Mouse (Mus musculus) R1 (cell line): ENCODE data around the gene Slc39a3.
"Not testable (repeated sequence)": the region's sequence is repeated elsewhere in the genome, so short reads cannot be mapped to it uniquely, and the experiment has no call there.

ENCODE experiments used
- DNase-seq: peaks from one replicate; pipeline ENCODE4 v3.0.0-alpha.2; 2018; ENCODE audit warnings: low read depth, low spot score

The Slc39a3 gene

DNA sequence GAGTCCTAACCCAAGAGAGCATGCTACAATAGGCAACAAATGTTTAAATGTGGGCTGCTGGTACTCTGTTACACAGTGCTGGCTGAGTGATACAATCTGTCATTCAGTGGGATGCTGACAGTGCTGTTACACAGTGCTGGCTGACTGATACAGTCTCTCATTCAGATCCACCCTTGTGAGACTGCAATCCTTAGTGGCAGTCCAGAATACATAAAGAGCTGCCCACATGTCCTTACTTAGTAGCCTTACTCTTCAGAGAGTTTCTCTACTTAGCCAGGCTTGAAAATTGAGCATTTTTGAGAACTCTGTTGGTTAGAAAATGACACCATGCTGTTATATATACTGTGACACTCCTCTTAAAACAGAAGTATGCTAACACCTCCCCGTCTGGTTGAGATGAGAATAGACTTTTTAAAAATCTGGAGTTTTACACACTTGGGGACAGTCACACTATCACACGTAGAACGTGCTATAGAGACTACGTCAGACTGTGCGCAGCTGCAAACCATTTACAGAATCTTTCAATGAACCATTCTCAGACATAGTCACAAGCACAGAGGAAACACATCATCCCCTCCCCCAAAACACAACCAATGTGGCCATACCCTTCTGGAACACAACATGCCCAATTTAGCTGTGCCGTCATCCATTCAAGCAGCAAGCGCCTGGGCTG is 31.1 kb downstream of the Slc39a3 start:
- DNase-seq = no peak

DNA sequence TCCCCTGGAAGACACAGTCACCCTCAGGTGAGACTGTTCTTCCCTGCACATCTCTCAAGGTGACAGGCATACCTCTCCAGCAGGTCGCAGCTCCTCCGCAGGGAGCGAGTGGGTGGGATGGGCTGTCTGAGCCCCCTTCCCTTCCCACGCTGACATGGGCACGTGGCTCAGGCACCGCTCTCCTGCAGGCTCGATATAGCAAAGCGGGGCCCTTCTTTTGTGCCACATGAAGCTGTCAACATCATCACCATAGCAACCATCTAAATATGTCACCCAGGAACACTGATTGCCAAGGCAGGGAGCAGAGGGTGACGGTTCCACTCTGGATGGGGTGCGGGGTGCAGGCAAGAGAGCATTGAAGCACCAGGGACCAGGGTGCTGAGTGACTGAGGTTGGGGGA is 36.1 kb downstream of the Slc39a3 start:
- DNase-seq = no peak

GRCm38 (mm10) chr10:81000197-81001062 is 36.8 kb downstream of the Slc39a3 start:
- DNase-seq = no peak

- DNase-seq = peak; percentile 90
Observed at GRCm38 (mm10) chr10:80999362-81000196, 37.6 kb downstream of the Slc39a3 start.

- peak; percentile 92 for DNase-seq
Observed at GRCm38 (mm10) chr10:80998778-80999177, 38.4 kb downstream of the Slc39a3 start.

DNA sequence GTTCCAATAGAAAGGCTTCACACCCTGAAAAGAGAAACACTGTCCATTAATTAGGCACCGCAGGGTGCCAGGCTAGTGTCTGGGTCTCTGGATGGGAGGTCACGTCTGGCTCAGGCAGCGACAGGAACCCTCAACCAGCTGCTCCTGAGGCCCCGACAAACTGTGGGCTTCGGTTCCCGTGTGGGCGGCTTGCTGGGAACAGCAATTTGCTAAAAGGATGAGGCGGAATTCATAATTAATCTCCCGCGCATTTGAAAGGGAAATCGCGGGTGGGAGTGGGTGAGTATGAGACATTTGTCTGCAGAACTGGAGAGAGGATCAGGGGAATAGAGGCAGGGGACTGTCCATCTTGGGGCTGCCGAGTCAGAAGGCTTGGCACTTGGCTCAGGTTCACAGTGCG is 39.2 kb downstream of the Slc39a3 start:
- DNase-seq = no peak

- no peak for DNase-seq
Observed at GRCm38 (mm10) chr10:80997332-80997731, 39.9 kb downstream of the Slc39a3 start.

- DNase-seq = peak; percentile 77
Observed at GRCm38 (mm10) chr10:80996501-80996900, 40.7 kb downstream of the Slc39a3 start.

DNA sequence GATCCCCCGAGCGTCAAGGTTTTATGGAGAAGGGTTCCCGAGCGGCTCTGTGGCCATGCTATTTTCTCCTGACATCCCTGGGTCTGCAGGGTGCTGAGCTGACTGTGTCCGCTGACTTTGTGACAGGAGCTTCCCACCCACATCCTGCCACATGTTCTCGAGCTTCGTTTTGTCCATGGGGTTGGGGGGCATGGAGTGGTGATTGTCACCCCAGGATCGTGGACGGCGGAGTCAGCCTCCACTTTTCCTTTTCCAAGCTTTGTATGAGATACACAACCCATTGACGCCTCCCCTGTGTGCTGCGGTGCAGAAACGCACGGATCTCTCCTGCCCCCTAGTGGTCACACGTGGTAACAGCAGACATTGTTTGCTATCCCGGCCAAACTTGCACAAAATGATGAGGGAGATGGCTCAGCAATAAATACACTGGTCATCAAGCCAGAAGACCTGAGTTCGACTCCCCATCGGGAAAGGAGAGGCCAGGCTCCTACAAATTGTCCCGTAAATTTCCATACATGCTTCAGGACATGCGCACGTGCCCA is 42.1 kb downstream of the Slc39a3 start:
- DNase-seq = peak; percentile 80

DNA sequence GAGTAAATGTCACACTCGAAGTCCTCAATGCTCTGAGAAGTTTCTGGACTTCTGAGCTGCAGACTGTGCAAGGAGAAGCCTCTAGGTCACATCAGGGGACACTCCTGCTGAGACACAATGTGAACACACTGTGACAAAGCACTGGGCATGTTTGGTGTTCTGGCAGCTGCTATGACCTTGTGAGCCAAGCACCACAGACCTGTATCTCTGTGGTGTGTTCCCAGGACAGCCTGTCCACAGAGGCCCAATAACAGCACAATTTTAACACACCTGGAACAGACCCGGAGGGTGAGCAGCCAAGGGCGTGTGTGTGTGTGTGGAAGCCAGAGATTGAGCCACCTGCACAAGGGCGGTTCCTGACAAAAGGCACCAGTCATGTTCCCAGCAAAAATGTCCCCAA is 42.6 kb downstream of the Slc39a3 start:
- no peak for DNase-seq

DNA sequence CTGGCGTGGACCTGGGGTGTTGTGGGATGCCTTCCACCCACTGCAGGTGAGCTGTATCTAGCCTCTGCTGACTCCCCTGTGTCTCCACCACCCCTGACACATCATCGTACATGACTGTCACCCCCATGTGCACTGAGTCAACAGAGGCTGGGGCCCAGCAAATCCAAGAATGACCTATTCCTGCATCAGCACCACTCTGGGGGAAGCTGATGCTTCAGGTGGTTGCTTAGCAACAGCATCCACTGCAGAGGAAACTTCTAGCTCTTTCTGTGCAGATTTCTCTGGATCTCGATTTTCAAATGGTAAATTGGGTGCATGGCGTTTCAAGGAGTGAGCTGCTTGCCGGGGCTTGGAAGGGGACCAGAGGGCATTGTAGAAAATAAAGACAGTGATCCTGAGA is 44.0 kb downstream of the Slc39a3 start:
- no peak for DNase-seq

- DNase-seq = no peak
Observed at GRCm38 (mm10) chr10:80991945-80992344, 45.3 kb downstream of the Slc39a3 start.

GRCm38 (mm10) chr10:80991007-80991406 is 46.2 kb downstream of the Slc39a3 start:
- DNase-seq = peak; percentile 61

DNA sequence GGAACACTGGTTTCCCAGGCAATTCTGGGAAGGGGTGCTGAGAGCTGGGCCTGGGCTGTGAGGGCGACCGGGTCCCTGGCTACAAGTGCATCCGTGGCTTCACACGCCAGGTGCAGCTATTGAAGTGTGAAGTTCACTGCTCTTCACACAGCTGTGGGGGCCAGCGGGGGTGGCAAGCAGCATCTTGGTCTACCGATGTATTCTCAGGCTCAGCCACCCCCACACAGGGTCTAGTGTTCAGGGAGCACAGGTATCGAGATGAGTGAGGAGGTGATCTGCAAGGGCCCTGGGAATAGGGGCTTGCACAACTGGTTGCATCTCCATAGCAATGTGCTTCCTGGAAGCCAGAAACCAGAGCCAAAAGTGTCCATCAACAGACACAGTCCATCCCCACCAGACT is 46.8 kb downstream of the Slc39a3 start:
- DNase-seq = no peak

- DNase-seq = not testable (repeated sequence)
Observed at GRCm38 (mm10) chr10:80989854-80990253, 47.4 kb downstream of the Slc39a3 start.

DNA sequence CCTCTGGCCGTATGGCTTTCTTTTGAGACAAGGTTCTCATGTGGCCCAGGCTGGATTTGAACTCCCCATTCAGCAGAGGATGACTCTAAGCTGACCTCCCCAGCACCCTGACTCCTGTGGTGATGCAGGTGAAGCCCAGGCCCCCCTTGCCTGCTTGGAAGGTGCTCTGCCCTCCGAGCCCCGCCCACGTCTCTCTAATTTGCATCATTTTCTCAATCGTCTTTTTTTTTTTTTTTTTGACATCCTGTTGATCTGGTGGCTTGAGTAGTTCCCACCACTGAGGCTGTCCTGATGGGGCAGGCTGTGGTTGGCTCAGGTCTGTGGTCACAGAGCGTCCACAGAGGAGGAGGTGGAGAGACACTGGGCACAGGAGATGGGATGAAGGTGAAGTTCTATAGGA is 47.8 kb downstream of the Slc39a3 start:
- DNase-seq = no peak

- DNase-seq = peak; percentile 82
Observed at GRCm38 (mm10) chr10:80987709-80988441, 49.4 kb downstream of the Slc39a3 start.

DNA sequence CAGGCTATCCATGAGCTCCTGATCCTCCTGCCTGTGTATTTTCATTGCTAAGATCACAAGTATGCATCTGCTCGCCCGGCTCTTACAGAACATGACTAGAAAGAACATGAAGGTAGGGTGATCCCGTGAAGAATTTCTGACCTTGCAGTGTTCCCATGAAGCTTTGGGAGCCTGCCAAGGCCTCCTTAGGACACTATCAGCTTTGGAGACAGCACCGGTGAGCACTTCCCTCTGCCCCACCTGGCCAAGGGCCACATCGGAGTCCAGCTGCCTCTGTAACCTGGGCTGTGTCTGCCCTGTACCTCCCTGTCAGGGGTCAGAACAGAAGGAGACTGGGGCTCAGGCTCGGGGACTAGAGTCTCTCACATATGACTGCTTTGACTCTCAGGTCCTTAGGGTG is 50.5 kb downstream of the Slc39a3 start:
- no peak for DNase-seq

DNA sequence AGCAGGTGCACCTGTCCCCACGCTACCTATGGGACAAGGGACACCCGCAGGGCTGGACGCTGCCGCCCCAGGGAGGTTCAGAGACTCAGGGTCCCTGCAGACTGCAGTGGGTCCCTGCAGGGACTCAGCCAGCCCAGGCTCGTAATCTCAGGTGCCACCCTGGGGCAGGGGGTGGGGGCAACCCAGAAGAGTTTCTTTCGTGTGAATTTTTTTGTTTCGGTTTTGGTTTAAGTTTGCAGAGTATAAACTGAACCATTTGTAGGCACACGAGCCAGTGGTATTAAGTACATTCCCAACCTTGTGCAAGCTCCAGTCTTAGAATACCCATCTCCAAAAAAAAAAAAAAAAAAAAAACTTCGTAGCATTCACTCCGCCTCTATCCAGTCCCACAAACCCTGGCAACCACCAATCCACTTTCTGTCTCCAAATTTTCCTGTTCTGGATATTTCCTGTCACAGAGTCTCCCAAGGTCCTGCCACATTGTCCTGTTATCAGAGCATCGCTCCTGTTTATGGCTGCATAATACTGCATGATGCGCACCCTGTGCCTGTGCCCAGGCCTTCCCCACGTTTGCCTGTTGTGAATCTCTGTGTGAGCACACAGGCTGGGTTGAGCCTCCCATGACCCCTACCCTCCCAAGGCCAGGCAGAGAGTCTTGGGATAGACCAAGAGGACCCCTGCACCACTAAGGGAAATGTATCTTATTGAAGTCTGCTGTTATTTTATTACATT is 51.1 kb downstream of the Slc39a3 start:
- no peak for DNase-seq

- DNase-seq = peak; percentile 33
Observed at GRCm38 (mm10) chr10:80985241-80985969, 51.8 kb downstream of the Slc39a3 start.
